Mouse (Mus musculus) bone marrow macrophage, adult 2 months (primary cell): Measurements from ENCODE around the gene Zfp292.

Experiments
- CTCF ChIP-seq: IDR thresholded peaks from 2 replicates; pipeline ENCODE4 v1.5.1; 2012; ENCODE audit warnings: low read depth, mild to moderate bottlenecking, low read length, moderate library complexity
- POLR2A ChIP-seq: IDR thresholded peaks from 2 replicates; pipeline ENCODE4 v1.6.1; 2012; ENCODE audit warnings: mild to moderate bottlenecking, low read depth, low read length, borderline replicate concordance

GRCm38 (mm10) chr4:34798005-34798404, 84.8 kb downstream of the Zfp292 start:
- TF ChIP-seq CTCF (no peak), POLR2A (no peak)
